Mouse (Mus musculus) heart, adult 2 months (tissue): ENCODE results near the gene Tmem43. TPM values are rescaled to one million over a fixed set of nuclear protein-coding genes. Genes with fewer than 3 reads are reported as not detected.

Source experiments
- DNase-seq, 2 experiments: peaks; one replicate each; pipeline ENCODE4 v3.0.0; 2021
- H3K27ac ChIP-seq: fragments of 200-600 bp; 2 replicates; pipeline ENCODE4 v1.8.1; 2022
- H3K27me3 ChIP-seq: fragments of 200-500 bp; 2 replicates; pipeline ENCODE4 v1.6.1; 2012; ENCODE audit warnings: mild to moderate bottlenecking, low read length, inconsistent platforms, mixed read lengths; ENCODE audit not compliant: control insufficient read depth, insufficient read depth
- H3K36me3 ChIP-seq: fragments of 200-500 bp; 2 replicates; pipeline ENCODE4 v1.6.1; 2012; ENCODE audit warnings: low read length, inconsistent platforms; ENCODE audit not compliant: control insufficient read depth, insufficient read depth
- H3K4me1 ChIP-seq: fragments of 200-500 bp; 2 replicates; pipeline ENCODE4 v1.6.1; 2011; ENCODE audit warnings: low read length; ENCODE audit not compliant: control insufficient read depth, insufficient read depth
- H3K4me3 ChIP-seq: fragments of 200-600 bp; 2 replicates; pipeline ENCODE4 v1.8.1; 2022
- H3K79me2 ChIP-seq: fragments of 200-500 bp; replicated peaks from 2 replicates; pipeline ENCODE4 v1.6.1; 2012; ENCODE audit warnings: mild to moderate bottlenecking, inconsistent platforms, low read length, moderate library complexity, mixed read lengths; ENCODE audit not compliant: control insufficient read depth, insufficient read depth
- H3K9ac ChIP-seq: fragments of 200-500 bp; 2 replicates; pipeline ENCODE4 v1.6.1; 2012; ENCODE audit warnings: low read depth, mild to moderate bottlenecking, control low read depth, inconsistent platforms, low read length, mixed read lengths
- CTCF ChIP-seq: fragments of 200-600 bp; IDR thresholded peaks from 2 replicates; pipeline ENCODE4 v1.8.1; 2022; ENCODE audit warnings: antibody characterized with exemption, mild to moderate bottlenecking, moderate library complexity
- EP300 ChIP-seq: fragments of 200-500 bp; IDR thresholded peaks from 2 replicates; pipeline ENCODE4 v1.6.1; 2011; ENCODE audit warnings: low read depth, low read length, control low read depth; ENCODE audit not compliant: insufficient read depth
- POLR2A ChIP-seq: fragments of 200-500 bp; IDR thresholded peaks from 2 replicates; pipeline ENCODE4 v1.6.1; 2011; ENCODE audit warnings: mild to moderate bottlenecking, low read depth, low read length, control low read depth; ENCODE audit not compliant: insufficient read depth
- WGBS: fragments of 180-500 bp; shearing (Covaris S2); methylation state at CpG from one replicate; pipeline ENCODE4 v1.1.7; 2018; 5-methylcytosine and 5-hydroxymethylcytosine counted together
- intact Hi-C: fragments of 180-260 bp; cut with DNase I; formaldehyde crosslinking; loops from one replicate; pipeline ENCODE4 v1.15.1; 2025
- polyA plus RNA-seq: library from polyadenylated mRNA; depleted of rRNA; stranded (reverse); fragments of >200 nt; gene quantifications from 2 replicates; pipeline ENCODE4 v1.2.3, GENCODE M21; 2012; rRNA removed
- total RNA-seq, 2 experiments: library from RNA; stranded (reverse); gene quantifications; 2 replicates each; pipeline ENCODE4 v1.2.3; 2021

Tmem43 gene
- total and polyA plus RNA-seq, 3 experiments, result 23.1 to 29.8 (median 24.4) TPM

GRCm38 (mm10) chr6:91532661-91533060, 59.2 kb downstream of the Tmem43 start:
- no peak overlapping the region for H3K9ac ChIP-seq
- H3K27me3 ChIP-seq, result no peaks in the 10 kb centered on the region
- intact Hi-C loops, result no loop called here
- H3K27ac ChIP-seq, result no peak overlapping the region
- H3K4me3 ChIP-seq, result no peak overlapping the region
- DNase-seq, result no peak
- no peaks in the 10 kb centered on the region for H3K79me2 ChIP-seq
- WGBS, result 73% methylated on average over 6 of the region's 6 CpGs
- TF ChIP-seq CTCF (no peak), POLR2A (no peak), EP300 (no peak)
- H3K4me1 ChIP-seq, result peaks cover 4% of the 10 kb centered on the region; the same call in 1 of the 2 replicates
- H3K36me3 ChIP-seq, result no peaks in the 10 kb centered on the region

- Histone ChIP-seq H3K4me3 (no peak overlapping the region), H3K36me3 (no peaks in the 10 kb centered on the region), H3K27me3 (no peaks in the 10 kb centered on the region), H3K79me2 (no peaks in the 10 kb centered on the region), H3K9ac (no peak overlapping the region), H3K27ac (no peak overlapping the region), H3K4me1 (peaks cover 4% of the 10 kb centered on the region; the same call in 1 of the 2 replicates)
- TF ChIP-seq EP300 (no peak), CTCF (no peak), POLR2A (no peak)
- DNase-seq, result no peak
- WGBS, result 53% methylated on average over 5 of the region's 5 CpGs
- intact Hi-C loops, result no loop called here
These were observed 59.9 kb downstream of the Tmem43 start for GRCm38 (mm10) chr6:91533359-91533758.

- 31% methylated on average over 2 of the region's 2 CpGs for WGBS
These were observed 60.3 kb downstream of the Tmem43 start for GRCm38 (mm10) chr6:91533771-91534170.

GRCm38 (mm10) chr6:91534268-91534667, 60.8 kb downstream of the Tmem43 start:
- no peak for DNase-seq
- H3K4me1 ChIP-seq, result peaks cover 4% of the 10 kb centered on the region; the same call in 1 of the 2 replicates
- no peaks in the 10 kb centered on the region for H3K79me2 ChIP-seq
- TF ChIP-seq POLR2A (no peak), CTCF (no peak), EP300 (no peak)
- H3K27me3 ChIP-seq, result no peaks in the 10 kb centered on the region
- no peaks in the 10 kb centered on the region for H3K36me3 ChIP-seq
- 74% methylated on average over 4 of the region's 4 CpGs for WGBS
- no peak overlapping the region for H3K4me3 ChIP-seq
- no peak overlapping the region for H3K9ac ChIP-seq
- intact Hi-C loops, result no loop called here
- no peak overlapping the region for H3K27ac ChIP-seq

More at GRCm38 (mm10) chr6:91533771-91534170, 60.3 kb downstream of the Tmem43 start:
- no peak for DNase-seq
- Histone ChIP-seq H3K4me3 (no peak overlapping the region), H3K4me1 (peaks cover 4% of the 10 kb centered on the region; the same call in 1 of the 2 replicates), H3K9ac (no peak overlapping the region), H3K36me3 (no peaks in the 10 kb centered on the region), H3K79me2 (no peaks in the 10 kb centered on the region), H3K27me3 (no peaks in the 10 kb centered on the region), H3K27ac (no peak overlapping the region)
- intact Hi-C loops, result no loop called here
- no peak for TF ChIP-seq CTCF
- TF ChIP-seq POLR2A, result no peak
- no peak for TF ChIP-seq EP300

- Histone ChIP-seq H3K36me3 (no peaks in the 10 kb centered on the region), H3K79me2 (no peaks in the 10 kb centered on the region), H3K27me3 (no peaks in the 10 kb centered on the region), H3K9ac (no peak overlapping the region), H3K4me3 (no peak overlapping the region), H3K4me1 (peaks cover 4% of the 10 kb centered on the region; the same call in 1 of the 2 replicates), H3K27ac (no peak overlapping the region)
- TF ChIP-seq POLR2A, result no peak
- no peak for TF ChIP-seq CTCF
- TF ChIP-seq EP300, result no peak
- intact Hi-C loops, result no loop called here
- 88% methylated on average over 3 of the region's 3 CpGs for WGBS
- DNase-seq, result no peak
These were observed 61.7 kb downstream of the Tmem43 start for GRCm38 (mm10) chr6:91535231-91535630.

GRCm38 (mm10) chr6:91536047-91536765, 62.7 kb downstream of the Tmem43 start:
- Histone ChIP-seq H3K79me2 (no peaks in the 10 kb centered on the region), H3K9ac (no peak overlapping the region), H3K4me3 (no peak overlapping the region), H3K27me3 (no peaks in the 10 kb centered on the region), H3K4me1 (peaks cover 2% of the 10 kb centered on the region; the same call in 1 of the 2 replicates), H3K36me3 (no peaks in the 10 kb centered on the region), H3K27ac (no peak overlapping the region)
- no peak for DNase-seq
- TF ChIP-seq EP300 (no peak), CTCF (no peak), POLR2A (no peak)
- WGBS, result 74% methylated on average over 11 of the region's 11 CpGs
- intact Hi-C loops, result no loop called here

Other genes starting within 250 kb of the Tmem43 start
- not detected for gene Wnt7a, start 62.3 kb upstream of the Tmem43 start, total RNA-seq
- gene Wnt7a, start 62.3 kb upstream of the Tmem43 start, polyA plus RNA-seq, result not detected in 2 replicates
- gene Chchd4, start 157 bp upstream of the Tmem43 start, total RNA-seq, result 10 to 100 TPM; 15.3 to 17.0 TPM
- gene Chchd4, start 157 bp upstream of the Tmem43 start, polyA plus RNA-seq, result 8.7 and 12.8 TPM in 2 replicates
- 10 to 100 TPM in 1 of 2 experiments, 1 to 10 TPM in 1; 9.3 to 10.7 TPM for gene Xpc, start 42.2 kb downstream of the Tmem43 start, total RNA-seq
- gene Xpc, start 42.2 kb downstream of the Tmem43 start, polyA plus RNA-seq, result 5.6 and 7.7 TPM in 2 replicates
- gene Lsm3, start 42.2 kb downstream of the Tmem43 start, total RNA-seq, result 10 to 100 TPM; 55.8 to 59.7 TPM
- 31.0 and 50.3 TPM in 2 replicates for gene Lsm3, start 42.2 kb downstream of the Tmem43 start, polyA plus RNA-seq
- gene Slc6a6, start 210.3 kb downstream of the Tmem43 start, total RNA-seq, result 10 to 100 TPM; 56.4 to 96.9 TPM
- 86.2 and 118 TPM in 2 replicates for gene Slc6a6, start 210.3 kb downstream of the Tmem43 start, polyA plus RNA-seq